Mouse (Mus musculus): ENCODE data around the gene Zc3h7b.

DNA sequence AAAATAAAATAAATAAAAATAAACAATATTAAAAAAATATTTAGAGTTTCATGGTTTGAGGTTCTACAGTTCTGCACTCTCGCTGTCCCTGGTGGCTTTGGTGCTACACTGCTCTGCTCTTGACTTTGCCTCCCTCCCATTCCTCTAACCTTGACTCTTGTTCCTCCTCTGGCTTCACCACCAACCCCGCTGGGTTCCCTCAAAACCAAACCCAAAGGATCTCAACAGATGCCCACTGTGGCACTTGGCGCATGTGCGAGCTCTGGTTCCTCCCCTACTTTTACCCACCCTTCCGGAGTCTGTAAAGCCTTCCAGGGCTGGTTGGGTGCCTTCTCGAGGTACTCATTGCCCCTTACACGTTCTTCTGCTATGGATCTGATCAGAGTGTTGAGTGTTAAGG lies 97.4 kb downstream of the Zc3h7b start:
- no peak for TF ChIP-seq CTCF (IDR thresholded peaks at IDR 0.05; ENCODE audit: borderline replicate concordance, insufficient read depth, low read length)
- TF ChIP-seq POLR2A (IDR thresholded peaks at IDR 0.05; ENCODE audit: low read depth, low read length) = no peak

Measured in embryonic fibroblast, embryonic 13.5 days (primary cell).